Mouse (Mus musculus) liver, embryonic 15.5 days (tissue): ENCODE data around the gene Stmnd1. TPM values are rescaled to one million over a fixed set of nuclear protein-coding genes. Genes with fewer than 3 reads are reported as not detected.
"Not testable (repeated sequence)": the region's sequence is repeated elsewhere in the genome, so short reads cannot be mapped to it uniquely, and the experiment has no call there.

Source experiments
- ATAC-seq: fragments of 200-750 bp; cut with Nextera tagmentation; 2 replicates; pipeline ENCODE4 v1.8.0; 2017; ENCODE audit warnings: moderate number of reproducible peaks, mild to moderate bottlenecking, moderate library complexity; ENCODE audit not compliant: insufficient read depth
- H3K27ac ChIP-seq: fragments of 300-500 bp; sonication (generic); replicated peaks from 2 replicates; pipeline ENCODE4 v1.5.1; 2015; ENCODE audit warnings: mild to moderate bottlenecking, inconsistent platforms
- H3K27me3 ChIP-seq: fragments of 300-500 bp; sonication (generic); 2 replicates; pipeline ENCODE4 v1.6.1; 2015; ENCODE audit warnings: mild to moderate bottlenecking, inconsistent platforms
- H3K36me3 ChIP-seq: fragments of 300-500 bp; sonication (generic); replicated peaks from 2 replicates; pipeline ENCODE4 v1.6.1; 2015; ENCODE audit warnings: moderate library complexity, mild to moderate bottlenecking, inconsistent platforms
- H3K4me1 ChIP-seq: fragments of 300-500 bp; sonication (generic); replicated peaks from 2 replicates; pipeline ENCODE4 v1.6.1; 2015; ENCODE audit warnings: inconsistent platforms
- H3K4me2 ChIP-seq: fragments of 300-500 bp; sonication (generic); 2 replicates; pipeline ENCODE4 v1.6.1; 2015; ENCODE audit warnings: moderate library complexity, mild to moderate bottlenecking, inconsistent platforms
- H3K4me3 ChIP-seq: fragments of 300-500 bp; sonication (generic); replicated peaks from 2 replicates; pipeline ENCODE4 v1.5.1; 2015; ENCODE audit warnings: mild to moderate bottlenecking, inconsistent platforms
- H3K9ac ChIP-seq: fragments of 300-500 bp; sonication (generic); 2 replicates; pipeline ENCODE4 v1.6.1; 2015; ENCODE audit warnings: moderate library complexity, mild to moderate bottlenecking, inconsistent platforms
- H3K9me3 ChIP-seq: fragments of 300-500 bp; sonication (generic); replicated peaks from 2 replicates; pipeline ENCODE4 v1.6.1; 2016; ENCODE audit warnings: inconsistent platforms
- WGBS: fragments of 180-500 bp; shearing (Covaris S2); methylation state at CpG from one replicate; pipeline ENCODE4 v1.1.7; 2015; ENCODE audit warnings: mixed read lengths; ENCODE audit not compliant: insufficient replicate concordance; 5-methylcytosine and 5-hydroxymethylcytosine counted together
- polyA plus RNA-seq: library from polyadenylated mRNA; unstranded; fragments of >200 nt; fragmentation: Nextera tagmentation; extraction: Ambion mirVana; gene quantifications from 2 replicates; pipeline ENCODE4 v1.2.1, GENCODE M21; 2015

Stmnd1 gene
- 0.08 TPM in 1 of 2 replicates, not detected in the other for polyA plus RNA-seq

DNA sequence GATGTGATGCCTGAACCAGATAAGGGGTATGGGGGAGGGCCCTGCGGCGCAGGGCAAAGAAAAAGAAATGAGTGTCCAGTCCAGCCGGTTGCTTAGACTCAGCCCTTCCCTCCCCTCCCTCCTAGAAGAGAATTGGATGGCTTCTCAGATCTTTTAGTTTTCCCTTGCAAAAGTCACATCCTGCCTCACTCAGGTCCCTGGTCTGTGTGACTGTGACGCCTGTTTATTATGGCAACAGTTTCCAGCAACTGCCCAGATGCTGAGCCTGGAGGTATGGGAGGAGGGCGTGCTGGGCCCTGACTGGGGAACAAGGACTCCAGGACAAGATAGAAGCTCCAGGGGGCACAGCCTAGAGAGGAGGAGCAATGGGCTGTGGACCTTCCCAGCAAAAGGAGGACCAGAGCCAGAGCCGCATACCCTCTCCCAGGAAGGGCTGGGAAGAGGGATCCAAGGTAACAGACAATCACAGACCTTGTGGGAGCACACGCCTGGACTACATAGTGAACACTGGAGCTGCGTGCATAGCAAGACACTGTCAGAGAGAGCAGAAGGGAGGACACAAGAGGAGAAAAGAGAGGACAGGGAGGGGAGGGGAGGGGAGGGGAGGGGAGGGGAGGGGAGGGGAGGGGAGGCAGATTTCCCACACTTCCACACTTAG lies at the start of gene Stmnd1:
Gene Stmnd1 (plus strand): TSS at position 269 of the 658 bp plus-strand sequence.
- Histone ChIP-seq H3K9me3 (no peaks in the 10 kb centered on the region), H3K36me3 (no peaks in the 10 kb centered on the region), H3K4me2 (peak within 1 kb of the TSS; percentile 29; the same call in 1 of the 2 replicates), H3K4me3 (no peak within 1 kb of the TSS), H3K27me3 (no peaks in the 10 kb centered on the region), H3K4me1 (no peaks in the 10 kb centered on the region), H3K9ac (no peak within 1 kb of the TSS), H3K27ac (no peak within 1 kb of the TSS)
- ATAC-seq = no peak
- 17% methylated on average over 6 of the region's 8 CpGs for WGBS

GRCm38 (mm10) chr13:46226956-46227355 lies 46.6 kb upstream of the Stmnd1 start:
- no peaks in the 10 kb centered on the region for H3K4me1 ChIP-seq
- H3K4me3 ChIP-seq = no peak overlapping the region
- H3K27me3 ChIP-seq = no peaks in the 10 kb centered on the region
- H3K27ac ChIP-seq = no peak overlapping the region
- no peaks in the 10 kb centered on the region for H3K36me3 ChIP-seq
- no peaks in the 10 kb centered on the region for H3K9me3 ChIP-seq
- ATAC-seq = no peak
- H3K4me2 ChIP-seq = no peak overlapping the region
- H3K9ac ChIP-seq = no peak overlapping the region
- WGBS = 46% methylated on average over 2 of the region's 2 CpGs

GRCm38 (mm10) chr13:46227486-46227885 lies 46.0 kb upstream of the Stmnd1 start:
- no peak overlapping the region for H3K4me2 ChIP-seq
- no peak overlapping the region for H3K27ac ChIP-seq
- H3K4me1 ChIP-seq = no peaks in the 10 kb centered on the region
- H3K36me3 ChIP-seq = no peaks in the 10 kb centered on the region
- no peaks in the 10 kb centered on the region for H3K9me3 ChIP-seq
- WGBS = 58% methylated on average over 4 of the region's 4 CpGs
- no peaks in the 10 kb centered on the region for H3K27me3 ChIP-seq
- H3K4me3 ChIP-seq = no peak overlapping the region
- ATAC-seq = no peak
- no peak overlapping the region for H3K9ac ChIP-seq

- not testable (repeated sequence) for H3K4me2 ChIP-seq, H3K27me3 ChIP-seq, ATAC-seq, H3K36me3 ChIP-seq, H3K9ac ChIP-seq, H3K4me3 ChIP-seq, H3K4me1 ChIP-seq, H3K9me3 ChIP-seq, H3K27ac ChIP-seq
- 66% methylated on average over 1 of the region's 1 CpGs for WGBS
These were observed 44.8 kb upstream of the Stmnd1 start for GRCm38 (mm10) chr13:46228750-46229149.

- 65% methylated on average over 5 of the region's 5 CpGs for WGBS
- ATAC-seq = no peak
These were observed 41.9 kb upstream of the Stmnd1 start for GRCm38 (mm10) chr13:46231514-46232085.

GRCm38 (mm10) chr13:46237723-46238349 lies 35.7 kb upstream of the Stmnd1 start:
- Histone ChIP-seq H3K9ac (no peak overlapping the region), H3K9me3 (no peaks in the 10 kb centered on the region), H3K4me1 (peaks cover 3% of the 10 kb centered on the region; the same call in 1 of the 2 replicates), H3K4me2 (peak overlapping the region; percentile 25; the same call in 1 of the 2 replicates), H3K36me3 (no peaks in the 10 kb centered on the region), H3K27me3 (no peaks in the 10 kb centered on the region), H3K27ac (no peak overlapping the region), H3K4me3 (no peak overlapping the region)
- peak; percentile 73 for ATAC-seq
- WGBS = 52% methylated on average over 7 of the region's 7 CpGs

More at GRCm38 (mm10) chr13:46231514-46232085, 41.9 kb upstream of the Stmnd1 start:
- Histone ChIP-seq H3K27me3 (no peaks in the 10 kb centered on the region), H3K9ac (no peak overlapping the region), H3K9me3 (no peaks in the 10 kb centered on the region), H3K4me2 (no peak overlapping the region), H3K27ac (no peak overlapping the region), H3K36me3 (no peaks in the 10 kb centered on the region), H3K4me1 (no peaks in the 10 kb centered on the region), H3K4me3 (no peak overlapping the region)

GRCm38 (mm10) chr13:46238796-46239195 lies 34.7 kb upstream of the Stmnd1 start:
- Histone ChIP-seq H3K4me3 (no peak overlapping the region), H3K4me1 (peaks cover 3% of the 10 kb centered on the region; the same call in 1 of the 2 replicates), H3K27me3 (no peaks in the 10 kb centered on the region), H3K27ac (no peak overlapping the region), H3K9me3 (no peaks in the 10 kb centered on the region), H3K36me3 (no peaks in the 10 kb centered on the region), H3K4me2 (no peak overlapping the region), H3K9ac (no peak overlapping the region)
- ATAC-seq = no peak
- WGBS = 72% methylated on average over 7 of the region's 7 CpGs

DNA sequence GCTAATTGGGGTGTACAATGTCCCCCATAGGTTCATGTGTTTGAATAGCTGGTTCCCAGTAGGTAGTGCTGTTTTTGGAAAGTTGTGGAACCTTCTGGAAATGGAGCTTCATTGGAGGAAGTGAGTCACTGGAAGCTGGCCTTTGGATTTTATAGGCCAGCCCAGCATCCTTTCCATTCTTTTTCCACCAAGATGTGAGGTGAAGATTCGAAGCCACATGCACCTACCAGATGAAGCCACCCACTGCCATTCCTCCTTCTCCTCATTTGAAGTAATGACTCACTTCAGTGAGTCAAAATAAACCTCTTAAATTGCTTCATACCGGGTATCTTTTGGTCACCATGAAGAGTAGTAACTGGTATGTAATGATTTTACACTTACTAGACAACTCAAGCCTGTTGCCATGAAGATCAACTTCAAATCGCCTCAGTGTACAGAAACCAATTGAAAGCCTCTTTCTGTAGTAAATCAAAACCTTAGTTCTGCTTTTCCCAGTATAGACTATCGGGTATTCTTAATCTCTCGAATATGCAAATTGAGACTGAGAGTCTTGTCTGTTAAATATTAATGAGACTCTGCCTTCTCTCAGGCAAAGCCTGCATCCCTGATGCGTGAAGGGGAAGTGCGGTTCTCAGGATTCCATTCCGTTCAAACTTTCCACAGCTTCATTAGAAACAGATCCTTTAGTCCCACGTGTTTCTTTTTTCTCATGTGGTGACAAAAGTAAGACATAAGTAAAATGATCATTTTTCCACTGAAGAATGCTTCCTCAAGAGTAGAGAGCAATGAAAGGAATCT lies 31.9 kb upstream of the Stmnd1 start:
- ATAC-seq = no peak
- H3K4me3 ChIP-seq = no peak overlapping the region
- no peak overlapping the region for H3K27ac ChIP-seq
- H3K27me3 ChIP-seq = no peaks in the 10 kb centered on the region
- H3K4me1 ChIP-seq = peaks cover 3% of the 10 kb centered on the region; the same call in 1 of the 2 replicates
- no peak overlapping the region for H3K9ac ChIP-seq
- H3K9me3 ChIP-seq = no peaks in the 10 kb centered on the region
- WGBS = 60% methylated on average over 9 of the region's 9 CpGs
- H3K4me2 ChIP-seq = no peak overlapping the region
- no peaks in the 10 kb centered on the region for H3K36me3 ChIP-seq

GRCm38 (mm10) chr13:46253753-46254152 lies 19.8 kb upstream of the Stmnd1 start:
- H3K4me3 ChIP-seq = no peak overlapping the region
- WGBS = 55% methylated on average over 3 of the region's 3 CpGs
- H3K9me3 ChIP-seq = no peaks in the 10 kb centered on the region
- H3K27ac ChIP-seq = no peak overlapping the region
- ATAC-seq = no peak
- H3K36me3 ChIP-seq = no peaks in the 10 kb centered on the region
- no peak overlapping the region for H3K4me2 ChIP-seq
- peaks cover 5% of the 10 kb centered on the region; the same call in 1 of the 2 replicates for H3K4me1 ChIP-seq
- H3K27me3 ChIP-seq = no peaks in the 10 kb centered on the region
- no peak overlapping the region for H3K9ac ChIP-seq

DNA sequence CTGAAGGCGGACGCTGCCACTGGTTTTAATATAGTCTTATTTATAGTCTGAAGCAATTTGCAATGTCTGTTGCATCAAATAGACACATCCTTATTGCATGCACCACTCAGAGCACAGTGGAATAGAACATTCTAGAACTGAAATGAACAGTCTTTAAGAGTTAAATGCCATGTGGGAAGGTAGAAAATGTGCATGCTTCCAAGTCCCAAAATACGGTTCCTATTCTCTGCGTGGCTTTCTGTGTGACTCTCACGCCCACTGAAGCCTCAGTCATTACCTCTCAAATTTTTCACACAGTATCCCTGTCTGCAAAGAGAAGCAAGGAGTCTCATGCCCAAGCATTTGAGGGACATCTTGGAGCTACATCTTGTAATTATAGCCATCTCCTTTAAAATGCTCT lies 19.4 kb upstream of the Stmnd1 start:
- Histone ChIP-seq H3K27me3 (no peaks in the 10 kb centered on the region), H3K9ac (no peak overlapping the region), H3K4me3 (no peak overlapping the region), H3K36me3 (no peaks in the 10 kb centered on the region), H3K4me1 (peaks cover 5% of the 10 kb centered on the region; the same call in 1 of the 2 replicates), H3K9me3 (no peaks in the 10 kb centered on the region), H3K27ac (no peak overlapping the region), H3K4me2 (no peak overlapping the region)
- WGBS = 82% methylated on average over 5 of the region's 5 CpGs
- no peak for ATAC-seq

- Histone ChIP-seq H3K4me1 (peaks cover 5% of the 10 kb centered on the region; the same call in 1 of the 2 replicates), H3K36me3 (no peaks in the 10 kb centered on the region), H3K27me3 (no peaks in the 10 kb centered on the region), H3K4me2 (no peak overlapping the region), H3K9me3 (no peaks in the 10 kb centered on the region), H3K27ac (no peak overlapping the region), H3K9ac (no peak overlapping the region), H3K4me3 (no peak overlapping the region)
- WGBS = 26% methylated on average over 6 of the region's 6 CpGs
- no peak; the same call in 1 of the 2 replicates for ATAC-seq
These were observed 17.9 kb upstream of the Stmnd1 start for GRCm38 (mm10) chr13:46255616-46256015.
